Mouse (Mus musculus): ENCODE results near the gene Runx3.
"Not testable (repeated sequence)": the region's sequence is repeated elsewhere in the genome, so short reads cannot be mapped to it uniquely, and the experiment has no call there.

- not testable (repeated sequence) for TF ChIP-seq POLR2A, CTCF (IDR thresholded peaks at IDR 0.05; ENCODE audit: extremely low read depth, insufficient read depth, low read length)
These were observed 63.8 kb downstream of the Runx3 start for GRCm38 (mm10) chr4:135184277-135184676.

Measured in cortical plate, adult 2 months (tissue).